Mouse (Mus musculus) cerebellum, adult 11-12 months (tissue): ENCODE measurements around the gene Tchh.
A peak's percentile ranks its signal among the peaks of the same experiment; 100 is the strongest.
"Not testable (repeated sequence)": the region's sequence is repeated elsewhere in the genome, so short reads cannot be mapped to it uniquely, and the experiment has no call there.

Experiments
- DNase-seq: peaks from one replicate; pipeline ENCODE4 v3.0.0; 2022

Tchh gene

DNA sequence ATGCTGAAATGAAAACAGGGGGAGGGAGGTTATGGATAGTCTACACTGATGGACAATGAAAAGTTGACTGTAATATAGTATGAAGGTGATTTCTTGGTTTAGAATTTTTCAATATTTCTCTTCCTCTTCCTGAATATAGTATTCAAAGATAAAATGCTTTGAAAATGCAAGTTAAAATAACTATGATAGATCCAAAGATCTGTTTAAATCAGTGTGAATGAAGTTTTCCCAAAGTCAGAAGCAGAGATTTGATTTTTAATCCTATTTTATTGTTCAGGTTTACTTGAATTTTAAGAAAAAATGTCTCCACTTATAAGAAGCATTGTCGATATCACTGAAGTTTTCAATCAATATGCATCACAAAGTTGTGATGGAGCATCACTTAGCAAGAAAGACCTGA, at the start of gene Tchh:
Tchh (plus strand) TSS at position 301 of the 400 bp plus-strand sequence.
- no peak for DNase-seq

- no peak for DNase-seq
These were observed 48.8 kb upstream of the Tchh start, which contains the start of gene Rptn for GRCm38 (mm10) chr3:93393366-93393765. Gene Rptn (plus strand): TSS chr3:93393699.

- no peak for DNase-seq
These were observed 38.2 kb upstream of the Tchh start for GRCm38 (mm10) chr3:93403936-93404335.

DNA sequence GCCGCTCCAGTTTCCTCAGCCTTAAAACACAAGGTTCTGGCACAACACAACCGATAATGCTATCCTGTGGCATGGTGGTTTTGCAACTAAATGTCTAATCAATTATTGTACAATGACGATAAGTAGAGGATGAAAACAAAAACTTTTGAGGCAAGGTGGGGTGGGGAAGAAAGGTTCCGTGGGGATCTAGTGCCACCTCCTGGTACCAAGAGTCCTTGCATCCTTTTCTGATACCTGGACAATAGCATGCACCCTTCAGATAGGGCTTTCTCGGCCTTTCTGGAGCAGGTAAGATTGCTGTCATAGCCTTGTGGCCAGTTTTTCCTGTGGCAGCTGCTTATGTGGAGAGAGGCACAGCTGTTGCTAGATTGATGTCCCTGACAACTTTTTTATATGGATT, 35.1 kb upstream of the Tchh start:
- no peak for DNase-seq

DNA sequence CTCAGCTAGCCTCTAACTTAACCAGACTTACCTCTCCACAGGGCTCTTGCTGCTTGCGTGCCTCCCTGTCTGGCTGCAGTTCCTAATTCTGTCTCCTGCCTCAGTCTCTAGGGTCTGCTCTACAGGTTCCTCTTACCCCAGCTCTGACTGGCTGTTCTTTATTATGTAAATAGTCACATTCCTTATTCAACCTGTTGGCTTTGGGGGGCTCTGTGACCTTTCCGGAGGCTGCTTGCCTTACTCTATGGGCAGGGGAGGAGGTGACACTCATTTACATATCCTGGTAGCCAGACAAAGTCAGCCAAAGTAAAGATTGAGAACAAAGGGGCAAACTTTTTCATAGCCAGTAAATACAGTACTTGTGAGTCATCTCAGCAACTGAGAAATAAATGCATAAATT, 30.2 kb upstream of the Tchh start:
- no peak for DNase-seq

DNA sequence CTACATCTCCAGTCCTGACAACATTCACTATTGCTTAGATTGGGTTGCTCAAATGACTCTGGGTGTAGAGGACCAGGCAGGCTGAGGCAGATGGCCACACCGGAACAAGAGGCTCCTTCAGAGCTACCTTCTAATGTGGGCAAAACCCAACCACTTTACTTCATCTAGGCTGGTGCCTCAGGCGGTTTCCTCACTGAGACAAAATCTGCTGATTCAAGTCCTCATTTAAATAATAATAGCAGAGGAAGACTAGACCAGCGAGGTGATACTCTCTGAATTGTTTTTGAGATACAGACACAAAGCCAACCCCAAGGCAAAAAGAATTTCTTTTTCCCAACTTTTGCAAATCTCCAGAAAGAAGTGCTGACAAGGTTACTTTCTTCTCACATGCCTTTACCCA, 10.5 kb upstream of the Tchh start:
- no peak for DNase-seq

- no peak for DNase-seq
These were observed 1.5 kb downstream of the Tchh start for GRCm38 (mm10) chr3:93443501-93444101.

- DNase-seq, result peak; percentile 16
These were observed 2.4 kb downstream of the Tchh start for GRCm38 (mm10) chr3:93444343-93445164.

GRCm38 (mm10) chr3:93445165-93445705, 3.1 kb downstream of the Tchh start:
- no peak for DNase-seq

GRCm38 (mm10) chr3:93446128-93446755, 4.1 kb downstream of the Tchh start:
- DNase-seq, result peak; percentile 5

DNA sequence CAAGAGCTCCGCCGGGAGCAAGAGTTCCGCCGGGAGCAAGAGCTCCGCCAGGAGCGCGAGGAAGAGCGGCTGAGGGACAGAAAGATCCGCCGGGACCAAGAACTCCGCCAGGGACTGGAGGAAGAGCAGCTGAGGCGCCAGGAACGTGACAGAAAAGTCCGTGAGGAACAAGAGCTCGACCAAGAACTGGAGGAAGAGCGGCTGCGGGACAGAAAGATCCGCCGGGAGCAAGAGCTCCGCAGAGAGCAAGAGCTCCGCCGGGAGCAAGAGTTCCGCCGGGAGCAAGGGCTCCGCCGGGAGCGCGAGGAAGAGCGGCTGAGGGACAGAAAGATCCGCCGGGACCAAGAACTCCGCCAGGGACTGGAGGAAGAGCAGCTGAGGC, 4.6 kb downstream of the Tchh start:
- DNase-seq, result not testable (repeated sequence)

- DNase-seq, result peak; percentile 19
These were observed 5.2 kb downstream of the Tchh start for GRCm38 (mm10) chr3:93447138-93447841.

- no peak for DNase-seq
These were observed 24.4 kb downstream of the Tchh start for GRCm38 (mm10) chr3:93466556-93466955.

DNA sequence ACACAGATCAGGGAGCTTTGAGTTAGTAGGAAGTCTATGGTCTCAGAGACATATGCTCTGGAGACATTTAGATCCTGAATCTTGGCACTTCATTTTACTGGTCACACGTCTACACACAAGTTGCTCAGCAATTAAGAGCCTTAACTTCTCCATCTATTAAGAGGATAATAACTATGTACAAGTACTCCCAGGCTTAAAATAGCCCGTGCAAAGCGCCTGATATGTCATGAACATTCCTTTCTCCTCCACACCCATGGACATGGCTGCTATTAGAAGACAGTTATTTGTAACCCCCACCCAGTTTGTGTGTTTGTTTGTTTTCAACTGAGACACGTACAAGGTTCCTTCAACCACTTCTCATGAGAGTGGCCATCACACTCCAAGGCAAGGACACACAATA, 25.0 kb downstream of the Tchh start:
- no peak for DNase-seq

GRCm38 (mm10) chr3:93468561-93468960, 26.4 kb downstream of the Tchh start, which contains the start of gene Tchhl1:
Gene Tchhl1 (plus strand): TSS chr3:93468754.
- no peak for DNase-seq

- no peak for DNase-seq
These were observed 27.5 kb downstream of the Tchh start for GRCm38 (mm10) chr3:93469629-93470028.

DNA sequence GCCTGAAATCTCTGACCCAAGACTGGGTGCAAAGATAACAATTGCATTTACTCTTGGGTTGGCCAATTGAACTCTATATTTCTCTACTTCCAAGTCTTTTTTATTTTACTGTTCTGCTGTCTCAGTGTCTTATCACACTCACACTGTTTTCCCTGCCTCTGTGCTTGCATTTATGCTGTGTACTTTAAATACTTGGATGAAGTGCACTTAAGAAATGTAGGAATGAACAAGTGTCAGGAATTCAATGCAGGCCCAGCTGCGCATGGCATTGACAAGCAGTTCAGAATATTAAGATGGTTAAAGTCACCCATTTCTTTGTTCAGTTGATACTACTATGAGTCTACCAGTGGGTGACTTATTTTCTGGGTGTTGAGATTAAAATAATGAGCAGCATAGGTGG, 37.9 kb downstream of the Tchh start:
- DNase-seq, result no peak

DNA sequence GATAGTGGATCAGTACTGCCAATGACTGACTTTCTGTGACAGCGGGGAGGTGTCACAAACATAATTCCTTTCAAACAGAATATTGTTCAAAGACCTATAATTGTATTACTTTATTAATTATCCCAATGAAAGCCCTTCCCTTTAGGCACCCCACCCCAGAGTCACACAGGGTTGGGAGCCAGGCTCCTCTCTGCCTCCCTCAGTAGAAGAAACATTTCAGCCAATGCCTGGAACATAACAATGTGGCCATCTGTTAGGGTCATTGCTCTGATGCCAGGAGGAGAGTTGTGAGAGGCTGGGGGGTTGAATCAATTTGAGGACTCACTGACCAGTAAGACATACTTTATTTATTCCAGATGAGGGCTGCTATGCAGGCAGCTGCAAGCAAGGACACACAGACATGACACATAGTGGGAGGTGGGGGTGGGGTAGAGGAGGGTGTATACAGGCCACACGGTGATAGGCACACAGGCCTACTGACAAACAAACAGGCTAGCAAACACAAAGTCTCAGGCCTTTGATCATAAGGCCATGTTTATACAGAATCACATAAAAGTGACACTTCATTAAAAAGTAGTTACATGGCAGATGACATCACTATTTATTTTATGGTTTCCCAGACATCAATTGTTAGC, 40.0 kb downstream of the Tchh start:
- no peak for DNase-seq

- no peak for DNase-seq
These were observed 43.5 kb downstream of the Tchh start for GRCm38 (mm10) chr3:93485611-93486010.

GRCm38 (mm10) chr3:93488541-93488940, 46.4 kb downstream of the Tchh start:
- DNase-seq, result no peak

- DNase-seq, result no peak
These were observed 50.0 kb downstream of the Tchh start for GRCm38 (mm10) chr3:93492176-93492575.

- DNase-seq, result peak; percentile 4
These were observed 51.9 kb downstream of the Tchh start for GRCm38 (mm10) chr3:93493992-93494391.
